Mouse (Mus musculus) liver, embryonic 15.5 days (tissue): ENCODE measurements around the gene Mfsd4b1. TPM values are rescaled to one million over a fixed set of nuclear protein-coding genes. Genes with fewer than 3 reads are reported as not detected.

ENCODE experiments used
- ATAC-seq: fragments of 200-750 bp; cut with Nextera tagmentation; 2 replicates; pipeline ENCODE4 v1.8.0; 2017; ENCODE audit warnings: moderate number of reproducible peaks, mild to moderate bottlenecking, moderate library complexity; ENCODE audit not compliant: insufficient read depth
- H3K27ac ChIP-seq: fragments of 300-500 bp; sonication (generic); replicated peaks from 2 replicates; pipeline ENCODE4 v1.5.1; 2015; ENCODE audit warnings: mild to moderate bottlenecking, inconsistent platforms
- H3K27me3 ChIP-seq: fragments of 300-500 bp; sonication (generic); 2 replicates; pipeline ENCODE4 v1.6.1; 2015; ENCODE audit warnings: mild to moderate bottlenecking, inconsistent platforms
- H3K36me3 ChIP-seq: fragments of 300-500 bp; sonication (generic); replicated peaks from 2 replicates; pipeline ENCODE4 v1.6.1; 2015; ENCODE audit warnings: moderate library complexity, mild to moderate bottlenecking, inconsistent platforms
- H3K4me1 ChIP-seq: fragments of 300-500 bp; sonication (generic); replicated peaks from 2 replicates; pipeline ENCODE4 v1.6.1; 2015; ENCODE audit warnings: inconsistent platforms
- H3K4me2 ChIP-seq: fragments of 300-500 bp; sonication (generic); 2 replicates; pipeline ENCODE4 v1.6.1; 2015; ENCODE audit warnings: moderate library complexity, mild to moderate bottlenecking, inconsistent platforms
- H3K4me3 ChIP-seq: fragments of 300-500 bp; sonication (generic); replicated peaks from 2 replicates; pipeline ENCODE4 v1.5.1; 2015; ENCODE audit warnings: mild to moderate bottlenecking, inconsistent platforms
- H3K9ac ChIP-seq: fragments of 300-500 bp; sonication (generic); 2 replicates; pipeline ENCODE4 v1.6.1; 2015; ENCODE audit warnings: moderate library complexity, mild to moderate bottlenecking, inconsistent platforms
- H3K9me3 ChIP-seq: fragments of 300-500 bp; sonication (generic); replicated peaks from 2 replicates; pipeline ENCODE4 v1.6.1; 2016; ENCODE audit warnings: inconsistent platforms
- WGBS: fragments of 180-500 bp; shearing (Covaris S2); methylation state at CpG from one replicate; pipeline ENCODE4 v1.1.7; 2015; ENCODE audit warnings: mixed read lengths; ENCODE audit not compliant: insufficient replicate concordance; 5-methylcytosine and 5-hydroxymethylcytosine counted together
- polyA plus RNA-seq: library from polyadenylated mRNA; unstranded; fragments of >200 nt; fragmentation: Nextera tagmentation; extraction: Ambion mirVana; gene quantifications from 2 replicates; pipeline ENCODE4 v1.2.1, GENCODE M21; 2015

The Mfsd4b1 gene
- polyA plus RNA-seq, 1 experiment from 2014 or later, result 0.54 TPM

- H3K27ac ChIP-seq, result no peak overlapping the region
- WGBS, result 72% methylated on average over 10 of the region's 10 CpGs
- no peaks in the 10 kb centered on the region for H3K9me3 ChIP-seq
- no peak overlapping the region for H3K4me3 ChIP-seq
- no peaks in the 10 kb centered on the region for H3K4me1 ChIP-seq
- no peaks in the 10 kb centered on the region for H3K27me3 ChIP-seq
- ATAC-seq, result no peak
- H3K9ac ChIP-seq, result no peak overlapping the region
- no peaks in the 10 kb centered on the region for H3K36me3 ChIP-seq
- H3K4me2 ChIP-seq, result no peak overlapping the region
Measured at GRCm38 (mm10) chr10:40006963-40007362, 18.1 kb downstream of the Mfsd4b1 start.

DNA sequence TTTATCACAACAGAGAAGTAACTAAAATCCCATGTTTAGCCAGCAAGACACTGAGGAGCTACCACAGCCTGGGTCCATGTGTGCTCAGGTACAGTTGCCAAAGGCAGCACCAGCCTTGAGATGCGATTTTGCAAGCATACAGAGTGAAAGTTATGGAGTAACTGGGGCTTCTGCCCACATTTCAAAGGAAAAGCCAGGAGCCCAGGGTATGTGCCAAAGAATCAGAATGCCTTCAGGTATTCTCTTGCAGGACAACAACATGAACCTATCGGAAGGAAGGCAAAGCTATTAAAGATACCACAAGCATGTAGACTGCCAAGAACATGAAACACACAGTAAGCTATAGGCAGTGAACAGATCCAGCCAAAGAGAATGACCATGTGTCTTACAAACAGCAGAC lies 24.3 kb downstream of the Mfsd4b1 start:
- no peaks in the 10 kb centered on the region for H3K27me3 ChIP-seq
- no peak overlapping the region for H3K27ac ChIP-seq
- no peaks in the 10 kb centered on the region for H3K36me3 ChIP-seq
- no peak for ATAC-seq
- H3K4me3 ChIP-seq, result no peak overlapping the region
- no peaks in the 10 kb centered on the region for H3K9me3 ChIP-seq
- WGBS, result 71% methylated on average over 2 of the region's 2 CpGs
- no peak overlapping the region for H3K4me2 ChIP-seq
- no peaks in the 10 kb centered on the region for H3K4me1 ChIP-seq
- no peak overlapping the region for H3K9ac ChIP-seq

GRCm38 (mm10) chr10:39991155-39991554 lies 33.9 kb downstream of the Mfsd4b1 start:
- WGBS, result 22% methylated on average over 4 of the region's 4 CpGs
- Histone ChIP-seq H3K4me1 (peaks cover 13% of the 10 kb centered on the region), H3K27me3 (no peaks in the 10 kb centered on the region), H3K36me3 (no peaks in the 10 kb centered on the region), H3K9me3 (no peaks in the 10 kb centered on the region), H3K9ac (no peak overlapping the region), H3K27ac (no peak overlapping the region), H3K4me2 (no peak overlapping the region), H3K4me3 (no peak overlapping the region)
- ATAC-seq, result peak; percentile 66

DNA sequence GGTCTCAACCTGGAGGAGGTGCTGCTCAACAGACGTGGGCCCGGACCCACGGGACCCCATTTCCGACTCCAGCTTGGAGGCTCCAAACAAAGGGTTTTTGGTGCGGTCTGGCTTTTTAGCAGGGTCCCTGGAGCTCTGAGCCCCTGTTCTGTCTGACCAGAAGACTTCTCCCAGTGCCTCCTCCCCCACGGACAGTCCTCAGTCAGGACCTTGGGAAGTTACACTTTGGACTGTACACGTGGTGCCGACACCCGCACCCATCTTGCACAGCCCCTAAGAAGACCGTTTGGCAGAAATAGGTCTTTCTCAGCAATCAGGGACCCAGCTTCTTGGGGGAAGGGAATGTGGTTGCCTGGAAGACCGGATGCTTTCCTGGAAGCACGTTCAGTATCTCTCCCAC lies 38.6 kb downstream of the Mfsd4b1 start, which contains the start of gene Mfsd4b5:
TSS of gene Mfsd4b5 (minus strand) at position 181 of the 400 bp plus-strand sequence.
- H3K27me3 ChIP-seq, result no peaks in the 10 kb centered on the region
- no peaks in the 10 kb centered on the region for H3K9me3 ChIP-seq
- no peaks in the 10 kb centered on the region for H3K36me3 ChIP-seq
- H3K4me2 ChIP-seq, result no peak within 1 kb of the TSS
- no peak within 1 kb of the TSS for H3K4me3 ChIP-seq
- no peak for ATAC-seq
- 71% methylated on average over 12 of the region's 12 CpGs for WGBS
- peaks cover 10% of the 10 kb centered on the region for H3K4me1 ChIP-seq
- no peak within 1 kb of the TSS for H3K27ac ChIP-seq
- no peak within 1 kb of the TSS for H3K9ac ChIP-seq

GRCm38 (mm10) chr10:39982604-39983003 lies 42.5 kb downstream of the Mfsd4b1 start:
- no peak overlapping the region for H3K4me3 ChIP-seq
- no peak for ATAC-seq
- H3K27ac ChIP-seq, result no peak overlapping the region
- no peak overlapping the region for H3K9ac ChIP-seq
- H3K9me3 ChIP-seq, result no peaks in the 10 kb centered on the region; the same call in 1 of the 2 replicates
- no peaks in the 10 kb centered on the region for H3K27me3 ChIP-seq
- H3K36me3 ChIP-seq, result no peaks in the 10 kb centered on the region
- 39% methylated on average over 5 of the region's 5 CpGs for WGBS
- no peak overlapping the region for H3K4me2 ChIP-seq
- no peaks in the 10 kb centered on the region for H3K4me1 ChIP-seq

DNA sequence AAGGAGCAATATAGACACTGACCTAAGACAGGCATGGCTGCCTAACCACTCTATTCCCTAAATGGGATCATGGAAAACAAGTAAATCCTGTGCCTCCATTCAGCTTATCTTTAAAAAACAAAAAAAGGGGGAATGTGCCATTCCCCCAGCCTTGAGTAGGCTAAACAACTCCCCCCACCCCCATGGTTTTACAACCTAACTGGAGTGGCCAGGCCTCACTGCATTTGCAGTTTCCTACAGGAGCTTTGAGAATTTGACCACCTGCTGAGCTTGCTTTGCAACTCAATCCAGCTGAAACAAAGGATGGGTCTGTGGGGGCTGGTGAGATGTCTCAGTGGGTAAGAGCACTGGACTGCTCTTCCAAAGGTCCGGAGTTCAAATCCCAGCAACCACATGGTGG lies 46.8 kb downstream of the Mfsd4b1 start:
- Histone ChIP-seq H3K4me3 (no peak overlapping the region), H3K9ac (no peak overlapping the region), H3K9me3 (no peaks in the 10 kb centered on the region; the same call in 1 of the 2 replicates), H3K4me1 (no peaks in the 10 kb centered on the region), H3K4me2 (no peak overlapping the region), H3K27ac (no peak overlapping the region), H3K36me3 (no peaks in the 10 kb centered on the region), H3K27me3 (no peaks in the 10 kb centered on the region)
- WGBS, result 64% methylated on average over 1 of the region's 1 CpGs
- ATAC-seq, result no peak

DNA sequence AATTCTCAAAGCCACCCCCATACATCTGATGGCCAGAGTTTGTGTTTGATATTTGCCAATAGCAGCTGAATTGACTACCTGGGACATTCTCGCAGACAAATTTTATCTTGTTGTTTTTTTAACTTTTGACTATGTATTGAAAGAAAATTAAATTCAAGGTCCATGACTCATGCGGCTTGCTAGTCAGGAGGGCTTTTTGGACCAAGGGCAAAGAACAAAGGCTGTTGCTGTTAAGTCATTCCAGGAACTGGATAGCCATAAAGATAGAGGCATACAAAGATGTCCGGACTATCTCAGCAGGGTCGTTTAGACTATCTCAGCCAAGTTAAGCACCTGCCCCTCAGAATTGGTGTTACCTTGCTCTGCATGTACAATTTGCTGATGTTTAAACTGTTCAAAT lies 47.7 kb downstream of the Mfsd4b1 start:
- H3K36me3 ChIP-seq, result no peaks in the 10 kb centered on the region
- no peaks in the 10 kb centered on the region for H3K4me1 ChIP-seq
- H3K9me3 ChIP-seq, result no peaks in the 10 kb centered on the region; the same call in 1 of the 2 replicates
- H3K9ac ChIP-seq, result no peak overlapping the region
- no peaks in the 10 kb centered on the region for H3K27me3 ChIP-seq
- no peak overlapping the region for H3K4me2 ChIP-seq
- WGBS, result 80% methylated on average over 4 of the region's 4 CpGs
- no peak for ATAC-seq
- no peak overlapping the region for H3K27ac ChIP-seq
- H3K4me3 ChIP-seq, result no peak overlapping the region

GRCm38 (mm10) chr10:39975771-39976170 lies 49.3 kb downstream of the Mfsd4b1 start:
- WGBS, result 42% methylated on average over 2 of the region's 2 CpGs
- no peaks in the 10 kb centered on the region for H3K27me3 ChIP-seq
- H3K9ac ChIP-seq, result no peak overlapping the region
- no peak overlapping the region for H3K4me2 ChIP-seq
- H3K9me3 ChIP-seq, result no peaks in the 10 kb centered on the region; the same call in 1 of the 2 replicates
- H3K36me3 ChIP-seq, result no peaks in the 10 kb centered on the region
- ATAC-seq, result no peak
- H3K4me3 ChIP-seq, result no peak overlapping the region
- no peak overlapping the region for H3K27ac ChIP-seq
- no peaks in the 10 kb centered on the region for H3K4me1 ChIP-seq

DNA sequence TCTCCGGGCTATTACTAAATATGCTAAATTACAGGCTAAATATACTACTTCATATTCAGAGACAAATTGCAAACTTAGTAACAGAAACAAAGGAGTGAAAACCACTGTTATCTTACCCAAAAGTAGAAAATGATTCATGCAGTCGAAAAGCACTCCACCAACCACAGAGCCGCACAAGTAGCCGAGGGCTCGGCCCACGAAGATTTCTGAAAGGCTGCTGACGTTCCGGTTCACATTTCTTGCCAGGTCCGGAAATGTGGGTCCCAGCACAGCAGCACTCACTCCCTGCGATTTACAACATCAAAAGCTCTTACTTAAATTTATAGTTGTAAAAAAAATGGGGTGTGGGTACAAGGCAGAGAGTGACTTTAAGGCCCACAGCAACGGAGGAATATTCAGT lies 50.1 kb downstream of the Mfsd4b1 start:
- no peak overlapping the region for H3K4me3 ChIP-seq
- H3K27ac ChIP-seq, result no peak overlapping the region
- H3K4me2 ChIP-seq, result no peak overlapping the region
- H3K27me3 ChIP-seq, result no peaks in the 10 kb centered on the region
- no peak overlapping the region for H3K9ac ChIP-seq
- no peaks in the 10 kb centered on the region for H3K36me3 ChIP-seq
- no peaks in the 10 kb centered on the region for H3K4me1 ChIP-seq
- no peaks in the 10 kb centered on the region; the same call in 1 of the 2 replicates for H3K9me3 ChIP-seq
- no peak for ATAC-seq
- WGBS, result 59% methylated on average over 11 of the region's 11 CpGs

GRCm38 (mm10) chr10:39967512-39967911 lies 57.6 kb downstream of the Mfsd4b1 start:
- H3K9me3 ChIP-seq, result no peaks in the 10 kb centered on the region

GRCm38 (mm10) chr10:39961906-39962305 lies 63.2 kb downstream of the Mfsd4b1 start:
- Histone ChIP-seq H3K4me1 (peaks cover 17% of the 10 kb centered on the region), H3K36me3 (no peaks in the 10 kb centered on the region), H3K27ac (no peak overlapping the region), H3K4me2 (no peak overlapping the region), H3K9me3 (no peaks in the 10 kb centered on the region), H3K27me3 (0 out of 2 replicates have a peak, but pooled peaks cover 5% of the 10 kb centered on the region), H3K4me3 (no peak overlapping the region), H3K9ac (no peak overlapping the region)
- ATAC-seq, result no peak
- WGBS, result 12% methylated on average over 1 of the region's 1 CpGs

More at GRCm38 (mm10) chr10:39967512-39967911, 57.6 kb downstream of the Mfsd4b1 start:
- 62% methylated on average over 3 of the region's 3 CpGs for WGBS
- Histone ChIP-seq H3K4me1 (no peaks in the 10 kb centered on the region), H3K27me3 (no peaks in the 10 kb centered on the region), H3K4me2 (no peak overlapping the region), H3K36me3 (no peaks in the 10 kb centered on the region), H3K4me3 (no peak overlapping the region), H3K9ac (no peak overlapping the region), H3K27ac (no peak overlapping the region)
- ATAC-seq, result no peak

DNA sequence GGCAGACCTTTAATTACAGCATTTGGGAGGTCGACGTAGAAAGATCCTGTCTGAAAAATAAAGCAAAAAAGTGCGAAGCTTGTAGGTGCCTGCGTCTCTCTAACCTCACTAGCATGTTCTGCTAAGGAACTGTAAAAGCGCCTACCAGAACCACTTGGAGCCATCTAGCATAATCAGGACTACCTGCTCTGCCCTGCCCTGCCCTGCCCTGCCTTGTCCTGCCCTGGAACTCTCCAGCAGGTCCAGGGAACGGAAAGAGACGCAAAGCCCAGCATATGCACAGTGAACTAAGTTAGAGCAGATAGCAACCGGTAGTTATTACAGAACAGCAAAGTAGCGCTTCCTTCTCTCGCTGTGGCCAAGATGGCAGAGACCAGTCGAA lies 64.6 kb downstream of the Mfsd4b1 start:
- H3K4me2 ChIP-seq, result peak overlapping the region; percentile 80
- peaks cover 17% of the 10 kb centered on the region for H3K4me1 ChIP-seq
- no peak overlapping the region for H3K27ac ChIP-seq
- H3K27me3 ChIP-seq, result 0 out of 2 replicates have a peak, but pooled peaks cover 5% of the 10 kb centered on the region
- H3K9ac ChIP-seq, result no peak overlapping the region; the same call in 1 of the 2 replicates
- H3K4me3 ChIP-seq, result peak overlapping the region; percentile 61; the same call in 1 of the 2 replicates
- no peak; the same call in 1 of the 2 replicates for ATAC-seq
- 43% methylated on average over 11 of the region's 11 CpGs for WGBS
- no peaks in the 10 kb centered on the region for H3K36me3 ChIP-seq
- no peaks in the 10 kb centered on the region for H3K9me3 ChIP-seq
